Comparison of ENCODE assay signal across 26 mouse cellular contexts in genomic region chr19:42056719-42057409, GRCm38 (mm10). TPM values are rescaled to one million over a fixed set of nuclear protein-coding genes. Genes with fewer than 3 reads are reported as not detected.
"Had no signal": no experiment of that assay in that cellular context is flagged by ENCODE, and none has a peak within 500 bp of the region (broad histone marks: within the 10 kb centered on the region; RNA-seq: fewer than 3 reads in every experiment).

No protein-coding gene starts in this region.

- H3K27me3 ChIP-seq: limb, embryonic 13.5 days; liver, embryonic 12.5 days; liver, embryonic 15.5 days; midbrain, embryonic 12.5 days; midbrain, embryonic 15.5 days; neural tube, embryonic 12.5 days; neural tube, embryonic 15.5 days had no signal

- H3K9ac ChIP-seq: limb, embryonic 13.5 days; liver, embryonic 12.5 days; liver, embryonic 15.5 days; midbrain, embryonic 12.5 days; midbrain, embryonic 15.5 days; neural tube, embryonic 12.5 days; neural tube, embryonic 15.5 days had no signal

- H3K4me1 ChIP-seq: limb, embryonic 13.5 days; midbrain, embryonic 12.5 days; midbrain, embryonic 15.5 days; neural tube, embryonic 12.5 days; neural tube, embryonic 15.5 days had no signal

- ATAC-seq: liver, embryonic 12.5 days; midbrain, embryonic 15.5 days had no signal

- H3K9me3 ChIP-seq: limb, embryonic 10.5 days; limb, embryonic 13.5 days; liver, embryonic 12.5 days; liver, embryonic 15.5 days; midbrain, embryonic 12.5 days; midbrain, embryonic 15.5 days; neural tube, embryonic 12.5 days; neural tube, embryonic 15.5 days had no signal

- H3K36me3 ChIP-seq: limb, embryonic 10.5 days; limb, embryonic 13.5 days; liver, embryonic 15.5 days; midbrain, embryonic 12.5 days; midbrain, embryonic 15.5 days; neural tube, embryonic 12.5 days; neural tube, embryonic 15.5 days had no signal

- H3K4me3 ChIP-seq: layer of hippocampus, adult 2 months; limb, embryonic 10.5 days; limb, embryonic 13.5 days; liver, embryonic 12.5 days; liver, embryonic 15.5 days; midbrain, embryonic 12.5 days; midbrain, embryonic 15.5 days; neural tube, embryonic 12.5 days; neural tube, embryonic 15.5 days had no signal

- DNase-seq: kidney, adult 11 months; layer of hippocampus, adult 9-11 months; liver; lung, adult 2 months; right cerebral cortex, adult 18-20 months; right cerebral cortex, postnatal 14 days; right cerebral cortex, postnatal 4 days; thymus, adult 2 months; thymus, postnatal 14 days; thymus, postnatal 4 days had no signal

- H3K27ac ChIP-seq: layer of hippocampus, adult 2 months; limb, embryonic 10.5 days; limb, embryonic 13.5 days; liver, embryonic 12.5 days; liver, embryonic 15.5 days; macrophage; midbrain, embryonic 12.5 days; midbrain, embryonic 15.5 days; neural tube, embryonic 12.5 days; neural tube, embryonic 15.5 days; stomach, postnatal 0 days had no signal

- H3K4me2 ChIP-seq: limb, embryonic 13.5 days; liver, embryonic 12.5 days; liver, embryonic 15.5 days; midbrain, embryonic 12.5 days; midbrain, embryonic 15.5 days; neural tube, embryonic 12.5 days; neural tube, embryonic 15.5 days had no signal

RNA-seq across cellular contexts. Expression of gene 4933411K16Rik, which starts 4.8 kb away (rescaled TPM):
- total RNA-seq: megakaryocyte, adult 5-6 weeks had no signal
- polyA plus RNA-seq: lung, embryonic 16.5 days; midbrain, embryonic 12.5 days; midbrain, embryonic 15.5 days; neural tube, embryonic 12.5 days; neural tube, embryonic 15.5 days; stomach, embryonic 14.5 days; stomach, postnatal 0 days had no signal

RNA-seq across cellular contexts. Expression of gene Ankrd2, which starts 21.1 kb away (rescaled TPM):
- total RNA-seq: layer of hippocampus, adult 2 months; layer of hippocampus, postnatal 25 days; megakaryocyte, adult 5-6 weeks had no signal
- polyA plus RNA-seq: large intestine, adult 2 months; limb, embryonic 10.5 days; macrophage; midbrain, embryonic 12.5 days had no signal
